Mouse (Mus musculus): ENCODE measurements around the gene Cdk14.
A peak's percentile ranks its signal among the peaks of the same experiment; 100 is the strongest.
"Not testable (repeated sequence)": the region's sequence is repeated elsewhere in the genome, so short reads cannot be mapped to it uniquely, and the experiment has no call there.

Cdk14 gene

DNA sequence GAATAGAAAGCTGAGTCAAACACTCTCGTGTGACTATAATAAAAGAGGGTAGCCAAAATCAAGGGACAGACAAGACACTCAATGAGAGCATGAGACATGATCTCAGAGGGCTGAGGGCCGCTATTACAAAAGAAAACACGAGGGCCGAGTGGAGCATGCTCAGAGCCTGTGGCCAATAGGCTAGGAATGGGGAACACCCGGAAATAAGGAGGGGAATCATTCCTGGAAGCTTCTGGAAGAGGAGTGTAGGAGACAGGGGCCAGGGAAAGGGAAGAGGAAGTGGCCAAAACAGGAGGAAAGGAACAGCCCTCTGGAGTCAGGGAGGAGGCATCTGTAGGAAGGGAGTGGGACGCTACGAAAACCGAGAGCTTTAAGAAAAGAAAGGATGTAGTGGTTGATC lies 52.6 kb downstream of the Cdk14 start:
- no peak for DNase-seq (ENCODE audit: low spot score in 2 of 2)

DNA sequence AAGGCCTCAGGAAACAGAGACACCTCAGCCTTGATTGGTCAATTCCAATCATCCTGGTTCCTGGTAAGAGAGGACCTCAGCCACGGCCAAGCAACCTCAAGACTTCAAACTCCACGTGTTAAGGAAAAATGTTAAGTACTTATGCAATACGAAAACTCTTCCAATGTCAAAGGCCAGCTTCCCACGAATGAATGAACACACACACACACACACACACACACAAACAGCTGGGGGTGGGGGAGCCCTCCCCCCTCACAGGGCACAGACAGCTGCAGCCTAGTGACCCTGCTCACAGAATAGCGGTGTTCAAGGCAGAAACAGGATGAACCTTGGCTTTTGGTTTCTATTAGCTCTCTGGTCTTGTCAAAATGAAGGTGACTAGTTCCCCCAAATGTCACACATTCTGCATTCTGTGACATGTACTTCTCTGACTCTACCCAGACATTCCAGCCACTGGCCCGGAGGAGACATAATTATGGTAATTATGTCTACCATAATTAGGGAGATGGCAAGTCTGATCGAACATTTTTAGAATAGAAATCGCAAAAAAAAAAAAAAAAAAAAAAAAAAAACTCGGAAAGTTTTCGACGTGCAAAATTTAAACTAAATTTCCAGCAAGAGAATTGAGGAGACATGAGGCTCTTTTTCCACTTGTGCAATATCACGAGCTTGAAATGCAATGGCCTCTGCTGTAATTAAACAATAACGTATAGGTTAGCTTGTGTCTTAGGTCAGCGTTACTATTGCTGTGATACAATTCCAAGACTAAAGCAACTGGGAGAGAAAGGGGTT lies 54.6 kb downstream of the Cdk14 start:
- no peak for DNase-seq (ENCODE audit: low spot score in 2 of 2)

DNA sequence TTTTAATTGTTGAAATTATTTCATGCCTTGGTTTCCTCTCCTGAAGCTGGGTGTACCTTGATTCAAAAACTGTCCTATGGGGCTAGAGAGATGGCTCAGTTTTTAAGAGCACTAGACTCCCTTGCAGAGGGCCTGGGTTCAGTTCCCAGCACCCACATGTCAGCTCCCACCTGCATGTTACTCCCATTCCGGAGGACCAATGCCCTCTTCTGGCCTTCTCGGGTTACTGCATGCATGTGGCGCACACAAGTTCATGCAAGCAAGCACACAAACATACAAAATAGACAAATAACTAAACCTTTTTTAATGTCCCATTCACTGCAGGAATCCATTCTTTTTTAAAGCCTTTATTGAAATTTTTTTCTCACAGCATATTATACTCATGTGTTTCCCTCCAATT lies 58.4 kb downstream of the Cdk14 start:
- no peak for DNase-seq (ENCODE audit: low spot score in 2 of 2)

DNA sequence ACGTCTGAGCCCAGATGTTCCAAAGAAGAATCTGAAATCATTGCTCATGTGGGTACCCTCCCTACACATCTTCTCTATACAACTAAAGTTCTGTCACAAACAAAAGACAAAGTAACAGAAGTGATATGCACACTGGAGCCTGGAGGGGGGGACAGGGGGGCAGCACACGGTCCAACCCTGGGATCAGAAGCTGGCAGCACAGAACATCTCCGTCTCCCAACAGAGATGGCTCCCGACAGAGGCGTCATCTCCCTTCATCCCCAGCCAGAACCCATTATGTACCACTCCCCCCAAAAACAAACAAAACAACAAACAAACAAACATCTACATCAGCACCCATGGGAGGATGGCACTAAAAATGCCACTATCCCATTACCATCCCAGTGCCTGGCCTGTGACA lies 59.8 kb downstream of the Cdk14 start:
- no peak for DNase-seq (ENCODE audit: low spot score in 2 of 2)

DNA sequence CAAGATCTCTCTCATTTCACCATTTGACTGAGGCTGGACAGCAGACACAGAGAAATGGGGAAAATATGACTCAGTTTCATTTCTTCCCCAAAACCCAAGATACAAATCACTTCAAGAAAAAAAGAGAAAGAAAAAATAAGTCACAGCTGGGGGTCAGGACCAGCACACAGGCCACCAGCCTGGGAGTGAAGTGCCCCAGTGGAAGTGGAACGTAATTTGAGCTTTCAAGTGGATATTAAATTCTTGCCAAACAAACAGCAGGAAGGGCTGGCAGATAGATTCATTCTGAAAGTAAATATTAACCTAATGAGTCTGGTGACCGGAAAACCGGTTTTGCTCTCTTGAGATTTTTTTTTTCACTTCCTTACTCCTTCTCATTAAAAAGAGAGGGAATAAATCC lies 60.2 kb downstream of the Cdk14 start:
- no peak for DNase-seq (ENCODE audit: low spot score in 2 of 2)

DNA sequence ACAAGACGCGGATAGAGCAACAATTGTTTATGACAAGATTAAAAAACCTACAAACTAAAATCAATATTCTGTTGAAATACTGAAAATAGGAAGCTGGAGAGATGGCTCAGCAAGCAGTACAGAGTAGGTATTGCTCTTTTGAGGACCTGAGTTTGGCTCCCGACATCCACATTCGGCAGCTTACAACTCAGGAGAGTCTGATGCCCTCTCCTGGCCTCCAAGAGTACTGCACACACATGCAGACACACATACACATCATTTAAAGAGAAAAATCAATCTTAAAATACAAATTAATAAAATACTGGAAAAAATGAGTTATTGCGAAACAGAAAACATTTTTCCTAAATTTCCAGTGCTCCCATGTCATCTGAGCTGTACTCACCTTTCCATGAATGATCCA lies 60.7 kb downstream of the Cdk14 start:
- no peak for DNase-seq (ENCODE audit: low spot score in 2 of 2)

DNA sequence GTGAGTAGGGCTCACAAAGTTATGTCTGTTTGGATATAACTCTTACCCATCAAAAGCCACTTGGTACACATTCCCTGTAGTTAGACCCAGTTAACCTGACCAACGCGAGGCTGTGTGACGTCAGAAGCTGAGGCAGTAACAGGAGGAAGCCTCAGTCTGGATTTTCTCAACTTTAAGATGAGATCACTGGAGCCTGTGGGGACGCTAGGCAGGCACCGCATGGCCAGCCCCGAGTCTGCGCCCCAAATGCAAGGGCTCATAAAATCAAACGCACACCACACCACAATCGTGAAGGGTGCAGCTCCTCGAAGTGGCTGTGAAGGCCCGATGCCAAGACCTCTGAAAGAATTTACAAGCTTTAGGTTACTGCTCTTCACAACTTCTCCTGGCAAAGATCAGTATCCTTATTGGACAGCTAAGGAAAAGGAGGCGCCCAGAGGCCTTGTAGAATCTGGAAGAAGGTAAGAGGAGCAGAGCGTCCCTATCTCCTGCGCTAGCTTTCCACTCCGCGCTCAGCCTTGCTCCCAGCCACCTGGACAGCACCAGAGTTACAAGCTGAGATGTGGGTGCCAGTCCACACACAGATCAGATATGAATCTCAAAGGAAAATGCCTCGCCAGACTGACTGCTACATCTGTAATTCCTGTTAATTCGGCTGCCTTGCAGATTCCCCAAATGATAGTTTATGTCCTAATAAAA lies 61.9 kb downstream of the Cdk14 start:
- no peak for DNase-seq (ENCODE audit: low spot score in 2 of 2)

DNA sequence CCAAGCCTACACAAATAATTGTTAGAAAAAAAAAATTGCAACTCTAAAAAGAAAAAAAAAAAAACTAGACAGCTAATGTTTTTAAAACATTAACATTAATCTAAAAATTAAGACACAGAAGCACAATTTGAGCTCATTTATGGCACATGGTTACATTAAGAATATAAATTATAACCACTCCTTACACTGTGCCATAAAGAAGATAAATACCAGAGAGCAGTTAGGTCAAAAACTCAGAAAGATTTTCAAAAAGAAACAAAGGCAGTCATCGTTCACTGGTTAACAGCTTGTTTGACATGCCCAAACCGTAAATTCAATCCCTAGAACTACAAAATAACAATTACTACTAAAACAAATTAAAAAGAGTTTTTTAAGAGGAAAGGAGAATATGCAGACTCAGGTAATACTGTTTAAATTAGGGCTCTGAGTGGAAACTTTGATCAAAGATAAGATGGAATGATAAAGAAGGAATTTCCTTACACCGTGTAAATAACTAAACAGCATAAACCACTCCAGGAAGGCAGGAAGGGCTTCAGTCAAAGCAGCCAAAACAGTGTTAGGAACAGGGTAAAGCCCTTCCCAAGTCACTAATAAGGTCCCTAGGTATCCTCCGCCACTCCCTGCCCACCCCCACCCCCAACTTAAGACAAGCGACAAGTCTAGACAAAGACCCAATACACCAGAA lies 65.3 kb downstream of the Cdk14 start:
- DNase-seq (ENCODE audit: low spot score in 2 of 2) = no peak

DNA sequence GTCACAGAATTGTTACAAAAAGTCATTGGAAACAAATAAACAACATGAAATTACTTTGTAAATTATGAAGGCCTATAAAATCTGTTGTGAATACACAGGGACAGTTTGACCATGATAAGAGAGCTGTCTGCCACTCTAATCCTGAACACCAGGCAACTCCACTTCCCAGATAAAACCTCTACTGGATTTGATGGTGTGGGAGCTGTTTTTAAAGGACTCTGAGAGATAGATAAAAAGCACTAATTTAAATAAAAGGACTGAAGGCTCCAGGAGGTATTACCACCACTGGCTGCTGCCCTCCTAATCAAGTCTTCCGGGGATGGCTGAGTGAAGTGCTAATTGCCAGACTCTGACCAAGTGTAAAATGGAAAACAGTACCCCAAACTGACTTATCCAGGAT lies 66.2 kb downstream of the Cdk14 start:
- no peak for DNase-seq (ENCODE audit: low spot score in 2 of 2)

DNA sequence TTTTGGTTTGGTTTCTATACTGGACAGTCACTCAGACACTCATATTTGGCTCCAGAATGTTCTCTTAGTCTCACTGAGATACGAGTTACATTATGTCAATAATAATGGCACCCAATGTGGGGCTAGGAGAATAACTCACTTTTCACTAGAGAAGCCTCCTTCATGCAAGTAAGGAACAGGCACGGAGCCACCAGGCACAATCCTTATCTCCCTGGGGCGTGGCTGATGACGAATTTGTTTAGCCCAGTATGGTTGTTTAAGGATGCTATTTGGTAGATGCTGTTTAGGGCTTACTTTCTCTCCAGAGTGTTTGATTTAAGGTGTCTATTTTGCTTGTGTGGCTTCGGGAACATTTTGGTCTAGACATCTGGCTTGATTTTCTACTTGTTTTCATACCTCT lies 75.5 kb downstream of the Cdk14 start:
- DNase-seq (ENCODE audit: low spot score in 2 of 2) = no peak

DNA sequence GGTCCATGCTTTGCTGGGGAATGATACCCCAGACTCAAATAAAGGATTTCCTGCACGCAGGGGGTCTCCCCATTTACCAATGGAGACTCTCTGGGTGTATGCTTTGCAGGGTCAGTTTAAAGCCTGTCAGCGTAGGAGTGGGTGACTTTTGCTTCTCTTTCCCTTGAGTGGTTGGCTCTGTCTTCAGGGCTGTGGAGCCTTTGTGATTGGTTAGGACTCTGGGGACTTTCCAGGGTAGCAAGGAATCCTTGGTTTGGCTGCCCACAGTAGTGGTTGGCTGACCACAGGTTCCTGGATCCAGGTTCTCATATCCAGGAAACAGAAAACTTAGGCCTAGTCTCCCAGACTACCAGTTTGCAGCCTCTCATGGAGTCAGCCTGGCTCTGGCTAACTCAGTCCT lies 76.4 kb downstream of the Cdk14 start:
- DNase-seq (ENCODE audit: low spot score in 2 of 2) = no peak

DNA sequence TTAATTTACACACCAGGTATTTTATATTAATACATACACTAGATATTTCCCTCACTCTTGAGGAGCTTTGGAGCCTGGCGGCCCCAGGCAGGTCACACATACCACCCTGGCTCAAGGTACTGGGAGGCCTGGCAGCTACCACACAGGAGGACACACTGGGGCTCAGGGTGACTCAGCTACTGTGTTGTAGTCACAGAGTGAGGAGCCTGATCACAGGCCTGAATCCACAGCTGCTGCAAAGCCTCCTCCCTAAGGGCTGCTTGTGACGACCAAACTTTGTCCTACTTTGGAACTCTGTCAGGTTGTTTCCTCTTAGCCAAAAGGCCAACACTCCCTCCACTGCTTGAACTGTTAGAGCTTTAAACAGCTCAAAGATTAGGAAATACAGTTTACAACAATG lies 76.8 kb downstream of the Cdk14 start:
- no peak for DNase-seq (ENCODE audit: low spot score in 2 of 2)

DNA sequence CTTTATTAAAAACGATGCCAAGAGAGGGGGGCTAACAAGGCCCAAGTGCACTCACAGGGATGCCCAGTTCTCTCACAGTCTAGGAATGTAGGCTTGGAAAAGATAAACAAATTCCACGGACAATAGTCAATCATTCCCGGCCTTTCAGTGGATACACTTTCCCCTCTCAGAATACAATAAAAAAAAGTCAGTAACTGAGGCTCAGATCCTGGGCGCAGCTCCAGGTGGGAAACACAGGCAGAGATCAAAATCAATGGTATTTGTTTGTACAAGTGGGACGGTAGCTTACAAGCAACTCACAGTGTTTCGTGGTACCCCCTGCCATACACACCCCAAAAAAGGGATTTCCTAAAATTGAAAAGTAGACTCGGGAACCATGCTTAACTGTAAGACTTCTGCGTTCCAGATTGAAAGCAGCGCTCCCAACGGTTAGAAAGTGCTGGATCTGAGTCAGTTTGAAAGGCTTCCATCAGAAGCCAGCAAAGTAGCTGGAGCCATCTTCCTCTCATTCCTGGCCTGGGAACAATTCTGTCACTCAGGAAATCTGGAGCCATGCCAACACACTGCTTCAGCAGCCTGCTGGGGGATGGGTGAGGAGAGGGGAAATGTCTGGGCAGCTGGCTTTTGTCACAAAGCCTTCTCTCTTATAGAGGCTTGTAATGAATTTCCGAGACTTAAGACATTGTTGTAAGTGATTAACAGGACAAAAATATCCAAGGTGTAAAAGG lies 77.5 kb downstream of the Cdk14 start:
- DNase-seq (ENCODE audit: low spot score in 2 of 2) = peak; percentile 49 to 83

DNA sequence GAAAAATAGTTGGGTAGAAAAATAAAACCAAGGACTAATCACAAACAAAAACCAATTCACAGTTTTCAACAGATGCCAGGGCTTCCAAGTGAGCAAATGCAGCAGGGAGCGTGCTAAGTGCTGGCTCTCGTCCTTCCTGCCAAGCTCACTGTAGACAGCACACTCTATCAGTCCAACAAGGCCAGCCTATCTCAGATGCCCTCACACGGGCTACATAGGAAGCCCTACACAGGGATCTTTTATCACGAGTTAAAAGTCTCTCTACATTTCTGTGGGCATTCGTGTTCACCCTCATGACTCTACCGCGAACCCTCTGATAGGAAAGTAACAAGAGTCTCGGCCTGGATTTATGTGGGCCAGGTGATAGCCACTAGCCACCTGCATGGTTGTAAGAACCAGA lies 78.5 kb downstream of the Cdk14 start:
- DNase-seq (ENCODE audit: low spot score in 2 of 2) = no peak

DNA sequence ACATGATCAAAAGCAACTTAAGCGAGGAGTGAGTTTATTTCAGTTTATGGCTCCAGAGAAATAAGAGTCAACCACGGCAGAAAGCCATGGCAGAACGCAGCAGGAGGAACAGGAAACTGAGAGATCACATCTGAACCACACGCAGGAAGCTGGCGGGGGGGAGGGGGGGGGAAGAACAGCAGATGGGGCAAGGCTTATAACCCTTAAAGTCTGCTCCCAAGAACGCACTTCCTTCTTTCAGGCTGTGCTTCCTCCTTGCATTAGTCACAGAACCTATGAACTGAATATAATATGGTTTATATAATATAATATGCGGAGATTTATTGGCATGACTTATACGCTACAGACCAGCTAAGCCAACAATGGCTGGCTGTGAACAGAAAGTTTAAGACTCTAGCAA lies 86.2 kb downstream of the Cdk14 start:
- no peak for DNase-seq (ENCODE audit: low spot score in 2 of 2)

DNA sequence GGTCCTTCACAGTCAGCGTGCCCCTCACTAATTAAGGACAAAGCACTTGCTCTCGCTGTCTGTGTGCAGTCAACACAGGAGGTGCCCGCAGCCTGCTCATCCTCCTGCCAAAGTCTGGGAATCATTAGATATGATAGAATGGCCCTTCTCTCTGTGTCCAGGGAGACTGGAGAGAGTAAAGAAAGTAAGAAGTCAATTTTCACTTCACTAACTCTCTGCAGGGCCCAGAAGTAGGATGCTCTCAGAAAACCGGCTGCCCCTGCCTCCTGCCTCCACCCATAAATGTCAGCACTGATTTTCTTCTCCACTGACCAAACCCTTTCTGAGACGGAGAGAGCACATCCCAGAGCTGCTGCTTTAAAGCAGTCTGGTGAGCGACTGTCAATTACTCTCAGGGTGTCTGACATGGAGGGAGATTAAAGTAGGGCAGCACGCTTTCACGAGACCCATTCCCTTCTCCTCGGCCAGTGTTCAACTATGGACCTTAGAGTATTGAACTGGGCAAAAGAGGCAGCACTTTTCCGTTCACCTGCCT lies 89.1 kb downstream of the Cdk14 start:
- no peak for DNase-seq (ENCODE audit: low spot score in 2 of 2)

DNA sequence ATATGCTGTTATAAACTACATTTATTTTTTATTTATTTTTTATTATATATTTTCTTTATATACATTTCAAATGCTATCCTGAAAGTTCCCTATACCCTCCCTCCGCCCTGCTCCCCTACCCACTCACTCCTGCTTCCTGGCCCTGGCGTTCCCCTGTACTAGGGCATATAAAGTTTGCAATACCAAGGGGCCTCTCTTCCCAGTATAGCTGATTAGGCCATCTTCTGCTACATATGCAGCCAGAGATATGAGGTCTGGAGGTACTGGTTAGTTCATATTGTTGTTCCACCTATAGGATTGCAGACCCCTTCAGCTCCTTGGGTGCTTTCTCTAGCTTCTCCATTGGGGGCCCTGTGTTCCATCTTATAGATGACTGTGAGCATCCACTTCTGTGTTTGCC lies 91.1 kb downstream of the Cdk14 start:
- DNase-seq (ENCODE audit: low spot score in 2 of 2) = not testable (repeated sequence)

DNA sequence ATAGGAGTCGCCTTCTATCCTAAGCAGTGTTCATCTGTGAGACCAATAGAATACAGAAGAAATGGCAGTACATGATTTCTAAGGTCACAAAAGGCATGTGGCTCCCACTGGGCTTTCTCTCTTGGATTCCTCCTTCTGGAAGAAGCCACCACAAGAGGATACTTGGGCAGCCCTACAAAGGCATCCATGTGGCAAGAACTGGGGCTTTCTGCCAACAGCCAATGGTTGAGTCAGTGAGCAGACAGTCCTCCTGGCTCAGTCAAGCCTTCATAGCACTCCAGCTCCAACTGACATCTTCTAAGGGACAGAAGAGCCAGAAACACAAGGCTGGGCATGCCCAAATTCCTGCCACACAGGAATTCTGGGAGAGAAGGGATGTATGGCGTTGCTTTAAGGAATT lies 93.4 kb downstream of the Cdk14 start:
- DNase-seq (ENCODE audit: low spot score in 2 of 2) = peak in 1 of 2 experiments; percentile 34

DNA sequence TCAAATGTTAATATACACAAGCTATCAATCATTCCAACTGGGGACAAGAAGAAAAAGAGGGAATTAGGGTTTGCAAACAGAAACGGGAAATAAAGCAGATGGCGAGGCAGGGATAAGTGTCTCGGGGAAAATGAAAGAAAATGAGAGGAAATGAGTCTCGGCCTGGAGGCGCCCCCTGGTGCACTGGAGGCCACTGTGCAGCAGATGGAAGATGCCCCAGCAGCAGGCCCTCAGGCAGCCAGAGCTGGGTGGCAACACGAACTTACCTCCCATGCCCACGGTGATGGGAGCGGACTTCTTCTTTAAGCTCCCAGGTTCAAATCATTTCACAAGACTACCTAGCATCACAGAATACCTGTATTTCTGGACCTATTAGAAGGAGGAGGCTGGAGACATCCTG lies 97.4 kb downstream of the Cdk14 start:
- DNase-seq (ENCODE audit: low spot score in 2 of 2) = no peak

DNA sequence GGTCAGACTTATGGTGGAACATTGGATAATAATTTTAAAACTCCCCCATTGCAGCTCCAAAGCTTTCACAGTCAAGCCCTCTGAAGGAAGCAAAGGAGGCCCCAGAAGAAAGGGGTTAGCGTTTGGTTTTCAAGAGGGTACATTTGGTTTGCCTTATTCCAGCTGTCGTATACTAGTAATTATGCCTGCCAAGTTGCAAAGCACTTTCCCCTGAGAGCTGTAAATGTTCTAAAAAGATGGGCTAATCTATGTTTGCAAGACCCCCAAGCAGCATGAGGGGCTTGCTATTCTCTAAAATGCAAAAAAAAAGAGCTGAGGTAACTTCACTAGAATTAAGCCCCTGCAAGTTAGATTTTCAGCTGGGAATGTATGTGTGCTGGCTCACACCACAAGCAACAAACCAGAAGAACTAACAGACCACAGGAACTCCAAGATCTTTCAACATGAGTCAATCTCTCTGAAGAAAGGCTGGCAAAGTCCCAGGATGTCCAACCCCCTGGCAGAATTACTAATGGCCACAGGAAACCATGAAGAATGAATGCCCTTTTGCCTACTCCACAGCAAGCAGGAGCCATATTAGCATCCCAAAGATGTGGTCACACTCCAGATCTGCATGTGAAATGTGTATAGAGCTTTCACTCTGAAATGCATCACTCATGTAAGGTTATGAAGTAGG lies 99.5 kb downstream of the Cdk14 start:
- DNase-seq (ENCODE audit: low spot score in 2 of 2) = no peak

DNA sequence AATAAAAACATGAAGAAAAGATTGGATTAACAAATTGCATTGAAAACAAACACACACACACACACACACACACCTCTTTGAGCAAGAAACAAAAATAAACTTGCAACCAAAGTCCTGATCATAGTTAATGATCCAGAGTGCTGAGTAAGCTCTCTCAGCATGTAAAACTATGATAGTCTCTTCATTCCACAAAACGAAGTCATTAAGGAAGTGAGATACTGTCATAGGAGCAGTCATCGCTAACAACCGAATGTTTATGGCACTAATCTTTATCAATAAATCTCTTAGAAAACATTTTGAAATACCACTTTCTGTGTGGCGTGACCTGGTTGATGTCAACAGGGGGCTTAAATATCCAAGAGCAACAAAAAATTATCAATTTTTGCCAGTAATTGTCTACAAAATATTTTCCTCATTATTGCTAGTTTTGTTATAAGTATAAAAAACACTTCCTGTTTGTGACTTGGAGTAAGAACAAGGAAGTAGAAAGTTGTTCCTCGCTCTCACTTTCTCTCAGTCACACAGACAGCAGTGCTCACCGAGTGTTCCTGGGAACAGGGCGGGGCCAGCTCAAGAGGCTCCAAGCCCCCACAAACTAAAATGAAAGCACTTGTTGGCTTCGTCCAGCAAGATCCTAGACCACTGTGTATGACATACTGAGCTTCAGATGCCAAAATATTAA lies 100.1 kb downstream of the Cdk14 start:
- no peak for DNase-seq (ENCODE audit: low spot score in 2 of 2)
